Mouse (Mus musculus) bone marrow macrophage, adult 2 months (primary cell): Measurements from ENCODE around the gene Vps54.

Experiments
- CTCF ChIP-seq: IDR thresholded peaks from 2 replicates; pipeline ENCODE4 v1.5.1; 2012; ENCODE audit warnings: low read depth, mild to moderate bottlenecking, low read length, moderate library complexity
- POLR2A ChIP-seq: IDR thresholded peaks from 2 replicates; pipeline ENCODE4 v1.6.1; 2012; ENCODE audit warnings: mild to moderate bottlenecking, low read depth, low read length, borderline replicate concordance

DNA sequence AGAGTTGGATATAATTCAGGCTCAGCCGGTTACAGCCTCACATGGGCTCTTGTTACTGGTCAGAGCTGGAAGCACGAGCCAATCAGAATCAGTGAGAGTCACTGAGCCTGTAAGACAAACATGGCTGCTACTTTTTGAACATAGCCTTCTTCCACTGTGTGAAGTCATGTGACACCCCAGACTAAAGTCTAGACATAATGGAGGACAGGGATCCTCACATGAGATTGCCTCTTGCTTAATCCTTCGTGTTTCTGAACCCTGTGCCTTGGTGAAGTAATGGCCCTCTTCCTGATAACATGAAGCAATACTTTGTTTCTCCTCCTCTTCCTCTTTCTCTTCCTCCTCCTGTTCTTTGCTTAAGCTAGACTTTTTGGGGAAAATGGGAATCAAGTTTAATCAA lies 15.5 kb upstream of the Vps54 start:
- TF ChIP-seq POLR2A = no peak
- TF ChIP-seq CTCF = no peak
